Mouse (Mus musculus) bone marrow, adult 2 months (tissue): ENCODE data around the gene Lonp2.

ENCODE experiments used
- CTCF ChIP-seq: fragments of 200-500 bp; IDR thresholded peaks from 2 replicates; pipeline ENCODE4 v1.5.1; 2011; ENCODE audit warnings: low read length, control low read depth; ENCODE audit not compliant: control insufficient read depth, insufficient read depth
- POLR2A ChIP-seq: fragments of 200-500 bp; IDR thresholded peaks from 2 replicates; pipeline ENCODE4 v1.6.1; 2011; ENCODE audit warnings: low read depth, mild to moderate bottlenecking, control low read depth, low read length, borderline replicate concordance; ENCODE audit not compliant: control insufficient read depth

DNA sequence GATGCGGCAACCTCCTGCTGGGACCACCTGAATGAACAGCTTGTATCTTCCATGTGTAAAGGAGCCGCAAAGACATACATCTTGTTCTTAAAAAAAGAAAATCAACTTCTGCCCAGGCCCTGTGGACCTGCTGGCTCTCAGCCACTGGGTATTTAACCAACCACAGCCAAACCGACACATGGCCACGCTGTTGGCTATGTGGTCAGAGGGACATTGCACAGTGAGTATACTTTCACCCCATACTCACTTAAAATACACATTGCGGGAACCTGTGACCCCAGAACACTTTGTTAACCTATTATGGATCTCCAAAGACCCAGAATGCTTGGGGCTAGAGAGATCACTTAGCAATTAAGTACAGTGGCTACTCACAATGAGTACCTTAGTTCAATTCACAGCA lies 35.5 kb upstream of the Lonp2 start:
- no peak for TF ChIP-seq CTCF
- no peak for TF ChIP-seq POLR2A
